Mouse (Mus musculus) spleen, adult 2 months (tissue): ENCODE results near the gene Cdca8.

Experiments used
- CTCF ChIP-seq: fragments of 200-500 bp; IDR thresholded peaks from 2 replicates; pipeline ENCODE4 v1.5.1; 2011; ENCODE audit warnings: mild to moderate bottlenecking, inconsistent platforms; ENCODE audit not compliant: insufficient read depth, insufficient read length, insufficient replicate concordance; ENCODE audit errors: extremely low read depth
- POLR2A ChIP-seq: fragments of 200-500 bp; IDR thresholded peaks from 2 replicates; pipeline ENCODE4 v1.6.1; 2011; ENCODE audit warnings: low read depth, low read length, inconsistent platforms

DNA sequence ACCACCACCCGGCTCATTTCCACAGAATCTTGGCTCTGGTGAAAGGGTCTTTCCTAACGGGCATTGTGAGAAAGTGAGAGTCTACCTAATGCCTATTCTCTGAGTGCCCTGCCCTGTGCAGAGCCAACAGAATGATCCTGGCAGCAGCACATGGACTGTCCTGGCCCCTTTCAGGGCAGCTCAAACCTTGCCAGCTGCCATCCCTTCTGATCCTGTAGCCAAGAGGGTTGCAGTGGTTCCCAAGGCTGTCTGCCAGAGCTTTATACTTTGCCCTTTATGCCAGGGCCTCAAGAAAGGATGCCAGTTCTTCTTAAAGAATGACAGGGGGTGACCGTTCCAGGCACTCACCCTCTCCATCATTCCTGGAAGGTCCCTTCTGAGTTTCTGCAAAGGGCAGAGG lies 10.4 kb upstream of the Cdca8 start:
- TF ChIP-seq CTCF (no peak), POLR2A (no peak)
